Mouse (Mus musculus): ENCODE data around the gene Inpp1. TPM values are rescaled to one million over a fixed set of nuclear protein-coding genes. Genes with fewer than 3 reads are reported as not detected.
"Not testable (repeated sequence)": the region's sequence is repeated elsewhere in the genome, so short reads cannot be mapped to it uniquely, and the experiment has no call there.

Gene Inpp1
- total RNA-seq (2021) (10 to 100 TPM; 18.3 to 20.6 TPM), polyA plus RNA-seq (2012; rRNA removed) (8.9 and 12.6 TPM in 2 replicates)
- long read RNA-seq, full-length matches to known transcripts, result 6 of 13 reads
- long read RNA-seq, partial matches to known transcripts, result 1 of 13 reads
- long read RNA-seq, other reads (novel, unspliced or antisense), result 6 of 13 reads

DNA sequence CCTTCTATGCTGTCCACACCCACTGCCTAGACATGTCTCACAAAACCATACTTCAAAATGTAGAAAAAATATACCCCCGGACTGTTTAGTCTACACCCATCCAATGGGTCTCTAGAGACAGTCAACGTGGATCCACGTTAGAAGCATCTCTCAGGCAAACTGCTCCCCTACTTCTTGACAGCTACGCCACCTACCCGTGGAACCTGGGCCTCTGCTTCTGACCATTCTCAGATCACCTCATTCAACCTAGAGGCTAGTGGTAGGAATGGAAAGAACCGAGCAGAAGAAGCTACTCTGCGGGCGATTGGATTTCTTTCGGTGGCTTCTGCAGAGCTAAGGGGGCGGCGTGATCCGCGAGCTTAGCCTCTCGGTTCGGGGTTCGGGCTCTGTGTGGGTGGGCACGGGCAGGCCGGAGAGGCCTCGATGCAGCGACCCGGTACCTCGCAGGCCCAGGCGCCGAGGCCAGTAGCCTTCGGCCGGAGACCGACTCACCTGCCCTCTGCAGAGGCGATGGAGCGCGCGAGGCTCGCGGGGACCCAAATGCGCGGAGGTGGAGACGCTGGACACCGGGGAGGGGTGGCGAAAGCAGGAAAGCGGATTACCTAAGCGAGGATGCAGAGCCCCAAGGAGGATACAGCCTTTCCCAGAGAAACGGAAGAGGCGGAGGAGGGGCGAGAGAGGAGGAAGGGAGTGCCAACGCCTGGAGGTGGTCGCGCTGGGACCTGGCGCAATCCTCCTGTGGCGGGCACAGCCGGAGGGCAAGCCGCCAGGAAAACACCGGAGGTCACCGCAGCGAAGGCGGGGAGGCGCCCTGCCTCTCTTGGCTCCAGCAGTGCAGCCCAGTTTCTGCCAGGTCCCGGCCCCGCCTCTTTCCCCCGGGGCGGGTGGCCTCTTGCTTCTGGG, at the start of gene Inpp1:
Gene Inpp1, minus strand, starts transcription at position 779 of the 903 bp plus-strand sequence.
- Histone ChIP-seq H3K9ac (ENCODE audit: low read depth, low read length) (peak within 1 kb of the TSS; percentile 93), H3K4me1 (ENCODE audit: control insufficient read depth, insufficient read depth, low read length) (peaks cover 9% of the 10 kb centered on the region), H3K4me3 (peak within 1 kb of the TSS; percentile 81), H3K36me3 (ENCODE audit: control insufficient read depth, insufficient read depth, low read length) (peaks cover 4% of the 10 kb centered on the region; the same call in 1 of the 2 replicates), H3K27ac (peak within 1 kb of the TSS; percentile 85), H3K79me2 (replicated peaks; ENCODE audit: control insufficient read depth, insufficient read depth, low read length) (peaks cover 3% of the 10 kb centered on the region; the same call in 1 of the 2 replicates), H3K27me3 (ENCODE audit: control insufficient read depth, insufficient read depth, low read length) (no peaks in the 10 kb centered on the region)
- WGBS, result under 1% methylated on average over 59 of the region's 59 CpGs
- intact Hi-C loops (cut with DNase I), result loop anchor here (1.0 to 5.0 kb wide), 2 partner anchors 27 to 70 kb away; partner anchors contain the start of gene Hibch
- TF ChIP-seq POLR2A (IDR thresholded peaks at IDR 0.05; ENCODE audit: insufficient read depth, low read depth, low read length) (peak; percentile 52), EP300 (IDR thresholded peaks at IDR 0.05; ENCODE audit: insufficient read depth, low read depth, low read length) (0 out of 2 replicates have a peak, but pooled peaks have one; percentile 50), CTCF (IDR thresholded peaks at IDR 0.05) (peak; percentile 69)
- DNase-seq, result peak; percentile 91 to 92

GRCm38 (mm10) chr1:52866007-52866406, 48.5 kb upstream of the Inpp1 start:
- H3K4me1 ChIP-seq (ENCODE audit: control insufficient read depth, insufficient read depth, low read length), result no peaks in the 10 kb centered on the region
- no peak overlapping the region for H3K4me3 ChIP-seq
- WGBS, result 93% methylated on average over 3 of the region's 3 CpGs
- TF ChIP-seq POLR2A (IDR thresholded peaks at IDR 0.05; ENCODE audit: insufficient read depth, low read depth, low read length) (no peak), EP300 (IDR thresholded peaks at IDR 0.05; ENCODE audit: insufficient read depth, low read depth, low read length) (no peak), CTCF (IDR thresholded peaks at IDR 0.05) (no peak)
- no peak overlapping the region for H3K9ac ChIP-seq (ENCODE audit: low read depth, low read length)
- no peak for DNase-seq
- intact Hi-C loops (cut with DNase I), result no loop called here
- H3K27ac ChIP-seq, result no peak overlapping the region
- no peaks in the 10 kb centered on the region for H3K27me3 ChIP-seq (ENCODE audit: control insufficient read depth, insufficient read depth, low read length)
- no peaks in the 10 kb centered on the region; the same call in 1 of the 2 replicates for H3K36me3 ChIP-seq (ENCODE audit: control insufficient read depth, insufficient read depth, low read length)
- H3K79me2 ChIP-seq (replicated peaks; ENCODE audit: control insufficient read depth, insufficient read depth, low read length), result no peaks in the 10 kb centered on the region

- no peaks in the 10 kb centered on the region for H3K27me3 ChIP-seq (ENCODE audit: control insufficient read depth, insufficient read depth, low read length)
- intact Hi-C loops (cut with DNase I), result no loop called here
- no peak for TF ChIP-seq CTCF (IDR thresholded peaks at IDR 0.05)
- no peak for TF ChIP-seq POLR2A (IDR thresholded peaks at IDR 0.05; ENCODE audit: insufficient read depth, low read depth, low read length)
- H3K4me3 ChIP-seq, result no peak overlapping the region
- no peak overlapping the region for H3K27ac ChIP-seq
- no peaks in the 10 kb centered on the region; the same call in 1 of the 2 replicates for H3K36me3 ChIP-seq (ENCODE audit: control insufficient read depth, insufficient read depth, low read length)
- WGBS, result 100% methylated on average over 1 of the region's 1 CpGs
- no peaks in the 10 kb centered on the region for H3K4me1 ChIP-seq (ENCODE audit: control insufficient read depth, insufficient read depth, low read length)
- H3K9ac ChIP-seq (ENCODE audit: low read depth, low read length), result no peak overlapping the region
- H3K79me2 ChIP-seq (replicated peaks; ENCODE audit: control insufficient read depth, insufficient read depth, low read length), result no peaks in the 10 kb centered on the region
- DNase-seq, result no peak
Observed at GRCm38 (mm10) chr1:52864220-52864619, 46.7 kb upstream of the Inpp1 start.

GRCm38 (mm10) chr1:52855904-52856601, 38.6 kb upstream of the Inpp1 start:
- H3K27ac ChIP-seq, result no peak overlapping the region
- no peaks in the 10 kb centered on the region for H3K36me3 ChIP-seq (ENCODE audit: control insufficient read depth, insufficient read depth, low read length)
- no peaks in the 10 kb centered on the region for H3K4me1 ChIP-seq (ENCODE audit: control insufficient read depth, insufficient read depth, low read length)
- intact Hi-C loops (cut with DNase I), result loop anchor here (2.0 kb wide), 1 partner anchor 209 kb away; no protein-coding TSS in a partner anchor
- H3K79me2 ChIP-seq (replicated peaks; ENCODE audit: control insufficient read depth, insufficient read depth, low read length), result no peaks in the 10 kb centered on the region
- no peak overlapping the region for H3K4me3 ChIP-seq
- no peaks in the 10 kb centered on the region for H3K27me3 ChIP-seq (ENCODE audit: control insufficient read depth, insufficient read depth, low read length)
- DNase-seq, result no peak
- 77% methylated on average over 7 of the region's 7 CpGs for WGBS
- no peak overlapping the region for H3K9ac ChIP-seq (ENCODE audit: low read depth, low read length)
- no peak for TF ChIP-seq CTCF (IDR thresholded peaks at IDR 0.05)
- no peak for TF ChIP-seq EP300 (IDR thresholded peaks at IDR 0.05; ENCODE audit: insufficient read depth, low read depth, low read length)
- TF ChIP-seq POLR2A (IDR thresholded peaks at IDR 0.05; ENCODE audit: insufficient read depth, low read depth, low read length), result no peak

- not testable (repeated sequence) for H3K36me3 ChIP-seq (ENCODE audit: control insufficient read depth, insufficient read depth, low read length); H3K9ac ChIP-seq (ENCODE audit: low read depth, low read length); H3K27ac ChIP-seq; H3K4me1 ChIP-seq (ENCODE audit: control insufficient read depth, insufficient read depth, low read length); H3K4me3 ChIP-seq; H3K27me3 ChIP-seq (ENCODE audit: control insufficient read depth, insufficient read depth, low read length); DNase-seq; H3K79me2 ChIP-seq (replicated peaks; ENCODE audit: control insufficient read depth, insufficient read depth, low read length)
- peak; percentile 72 for TF ChIP-seq CTCF (IDR thresholded peaks at IDR 0.05)
- WGBS, result 47% methylated on average over 1 of the region's 1 CpGs
- intact Hi-C loops (cut with DNase I), result loop anchor here (2.0 kb wide), 1 partner anchor 207 kb away; no protein-coding TSS in a partner anchor
Observed at GRCm38 (mm10) chr1:52854029-52854428, 36.5 kb upstream of the Inpp1 start.

All from heart, adult 2 months (tissue).